Mouse (Mus musculus) kidney, adult 2 months (tissue): Measurements from ENCODE around the gene Brpf3. TPM values are rescaled to one million over a fixed set of nuclear protein-coding genes. Genes with fewer than 3 reads are reported as not detected.

Experiments
- DNase-seq: peaks from one replicate; pipeline ENCODE4 v3.0.0; 2021
- H3K27ac ChIP-seq: fragments of 200-500 bp; 2 replicates; pipeline ENCODE4 v1.5.1; 2012; ENCODE audit warnings: low read depth, low read length, control low read depth, inconsistent platforms; ENCODE audit not compliant: insufficient read depth
- H3K27me3 ChIP-seq: fragments of 200-500 bp; replicated peaks from 2 replicates; pipeline ENCODE4 v1.6.1; 2012; ENCODE audit warnings: mild to moderate bottlenecking, moderate library complexity, low read length, inconsistent platforms; ENCODE audit not compliant: control insufficient read depth, insufficient read depth
- H3K36me3 ChIP-seq: fragments of 200-500 bp; 2 replicates; pipeline ENCODE4 v1.6.1; 2012; ENCODE audit warnings: mild to moderate bottlenecking, moderate library complexity, low read length, inconsistent platforms; ENCODE audit not compliant: control insufficient read depth, insufficient read depth
- H3K4me1 ChIP-seq: fragments of 200-500 bp; 2 replicates; pipeline ENCODE4 v1.6.1; 2011; ENCODE audit warnings: low read length; ENCODE audit not compliant: control insufficient read depth, insufficient read depth
- H3K4me3 ChIP-seq: fragments of 200-500 bp; 2 replicates; pipeline ENCODE4 v1.5.1; 2011; ENCODE audit warnings: mild to moderate bottlenecking, low read depth, low read length, control low read depth; ENCODE audit not compliant: insufficient read depth
- CTCF ChIP-seq: fragments of 200-500 bp; conservative IDR thresholded peaks from 2 replicates; pipeline ENCODE4 v1.5.1; 2011; ENCODE audit warnings: low read depth, mild to moderate bottlenecking, control low read depth, low read length, moderate library complexity, mixed read lengths; ENCODE audit not compliant: insufficient read depth, insufficient read length
- POLR2A ChIP-seq: fragments of 200-500 bp; IDR thresholded peaks from one replicate; pipeline ENCODE4 v1.6.1; 2011; ENCODE audit warnings: low read depth, low read length, control low read depth
- WGBS: fragments of 180-500 bp; shearing (Covaris S2); methylation state at CpG from one replicate; pipeline ENCODE4 v1.1.7; 2018; 5-methylcytosine and 5-hydroxymethylcytosine counted together
- polyA plus RNA-seq: library from polyadenylated mRNA; depleted of rRNA; stranded (reverse); fragments of >200 nt; gene quantifications from 2 replicates; pipeline ENCODE4 v1.2.3, GENCODE M21; 2012

The Brpf3 gene
- polyA plus RNA-seq, 1 experiment: 31.3 TPM

GRCm38 (mm10) chr17:28874216-28874615 lies 73.3 kb downstream of the Brpf3 start:
- Histone ChIP-seq H3K4me3 (no peak overlapping the region), H3K27me3 (no peaks in the 10 kb centered on the region), H3K36me3 (no peaks in the 10 kb centered on the region), H3K27ac (no peak overlapping the region), H3K4me1 (peaks cover 8% of the 10 kb centered on the region)
- 82% methylated on average over 4 of the region's 4 CpGs for WGBS
- no peak for DNase-seq
- TF ChIP-seq POLR2A (no peak), CTCF (no peak)

GRCm38 (mm10) chr17:28874825-28875224 lies 73.9 kb downstream of the Brpf3 start:
- WGBS: 20% methylated on average over 7 of the region's 7 CpGs
- H3K4me3 ChIP-seq: no peak overlapping the region
- H3K4me1 ChIP-seq: peaks cover 8% of the 10 kb centered on the region
- H3K27me3 ChIP-seq: no peaks in the 10 kb centered on the region
- DNase-seq: peak; percentile 87
- no peak for TF ChIP-seq CTCF
- TF ChIP-seq POLR2A: no peak
- no peak overlapping the region for H3K27ac ChIP-seq
- no peaks in the 10 kb centered on the region for H3K36me3 ChIP-seq

- no peak for TF ChIP-seq POLR2A
- no peak for TF ChIP-seq CTCF
- no peak overlapping the region for H3K27ac ChIP-seq
- 38% methylated on average over 8 of the region's 8 CpGs for WGBS
- peak; percentile 73 for DNase-seq
- no peaks in the 10 kb centered on the region for H3K36me3 ChIP-seq
- H3K27me3 ChIP-seq: no peaks in the 10 kb centered on the region
- no peak overlapping the region for H3K4me3 ChIP-seq
- H3K4me1 ChIP-seq: peaks cover 8% of the 10 kb centered on the region
These were observed 74.4 kb downstream of the Brpf3 start for GRCm38 (mm10) chr17:28875316-28875715.

GRCm38 (mm10) chr17:28876331-28876730 lies 75.4 kb downstream of the Brpf3 start:
- no peak for DNase-seq
- TF ChIP-seq POLR2A (no peak), CTCF (no peak)
- WGBS: 73% methylated on average over 5 of the region's 5 CpGs
- H3K36me3 ChIP-seq: no peaks in the 10 kb centered on the region
- H3K4me3 ChIP-seq: no peak overlapping the region
- no peak overlapping the region for H3K27ac ChIP-seq
- no peaks in the 10 kb centered on the region for H3K27me3 ChIP-seq
- H3K4me1 ChIP-seq: peaks cover 8% of the 10 kb centered on the region

GRCm38 (mm10) chr17:28876821-28877220 lies 75.9 kb downstream of the Brpf3 start:
- H3K4me3 ChIP-seq: no peak overlapping the region
- DNase-seq: no peak
- H3K36me3 ChIP-seq: no peaks in the 10 kb centered on the region
- WGBS: 36% methylated on average over 19 of the region's 19 CpGs
- peaks cover 8% of the 10 kb centered on the region for H3K4me1 ChIP-seq
- H3K27me3 ChIP-seq: no peaks in the 10 kb centered on the region
- TF ChIP-seq CTCF (peak; percentile 31; the same call in 1 of the 2 replicates), POLR2A (no peak)
- no peak overlapping the region for H3K27ac ChIP-seq

- 6% methylated on average over 18 of the region's 18 CpGs for WGBS
- H3K27ac ChIP-seq: no peak overlapping the region
- peaks cover 7% of the 10 kb centered on the region for H3K4me1 ChIP-seq
- DNase-seq: peak; percentile 76
- H3K36me3 ChIP-seq: no peaks in the 10 kb centered on the region
- no peaks in the 10 kb centered on the region for H3K27me3 ChIP-seq
- no peak overlapping the region for H3K4me3 ChIP-seq
- peak; percentile 82 for TF ChIP-seq CTCF
- TF ChIP-seq POLR2A: no peak
These were observed 79.1 kb downstream of the Brpf3 start for GRCm38 (mm10) chr17:28879931-28880391.

GRCm38 (mm10) chr17:28882316-28882715 lies 81.4 kb downstream of the Brpf3 start:
- peak; percentile 65 for DNase-seq

GRCm38 (mm10) chr17:28882810-28883209 lies 81.9 kb downstream of the Brpf3 start:
- Histone ChIP-seq H3K36me3 (no peaks in the 10 kb centered on the region), H3K27ac (no peak overlapping the region), H3K4me3 (no peak overlapping the region), H3K4me1 (no peaks in the 10 kb centered on the region), H3K27me3 (no peaks in the 10 kb centered on the region)
- TF ChIP-seq CTCF (peak; percentile 26; the same call in 1 of the 2 replicates), POLR2A (no peak)
- 47% methylated on average over 8 of the region's 8 CpGs for WGBS
- DNase-seq: no peak

More at GRCm38 (mm10) chr17:28882316-28882715, 81.4 kb downstream of the Brpf3 start:
- TF ChIP-seq POLR2A: no peak
- TF ChIP-seq CTCF: no peak
- H3K27ac ChIP-seq: no peak overlapping the region
- no peak overlapping the region for H3K4me3 ChIP-seq
- H3K4me1 ChIP-seq: no peaks in the 10 kb centered on the region
- H3K36me3 ChIP-seq: no peaks in the 10 kb centered on the region
- 4% methylated on average over 12 of the region's 12 CpGs for WGBS
- H3K27me3 ChIP-seq: no peaks in the 10 kb centered on the region
